Mouse (Mus musculus) bone marrow, adult 2 months (tissue): ENCODE measurements at regions not wholly inside any gene's neighbourhood (a gene's known extent, or its start where the extent isn't known, plus 50 kb on each side); places are given as distances from the start of the nearest gene placed in this dataset.

Experiments
- CTCF ChIP-seq: fragments of 200-500 bp; IDR thresholded peaks from 2 replicates; pipeline ENCODE4 v1.5.1; 2011; ENCODE audit warnings: low read length, control low read depth; ENCODE audit not compliant: control insufficient read depth, insufficient read depth
- POLR2A ChIP-seq: fragments of 200-500 bp; IDR thresholded peaks from 2 replicates; pipeline ENCODE4 v1.6.1; 2011; ENCODE audit warnings: low read depth, mild to moderate bottlenecking, control low read depth, low read length, borderline replicate concordance; ENCODE audit not compliant: control insufficient read depth

DNA sequence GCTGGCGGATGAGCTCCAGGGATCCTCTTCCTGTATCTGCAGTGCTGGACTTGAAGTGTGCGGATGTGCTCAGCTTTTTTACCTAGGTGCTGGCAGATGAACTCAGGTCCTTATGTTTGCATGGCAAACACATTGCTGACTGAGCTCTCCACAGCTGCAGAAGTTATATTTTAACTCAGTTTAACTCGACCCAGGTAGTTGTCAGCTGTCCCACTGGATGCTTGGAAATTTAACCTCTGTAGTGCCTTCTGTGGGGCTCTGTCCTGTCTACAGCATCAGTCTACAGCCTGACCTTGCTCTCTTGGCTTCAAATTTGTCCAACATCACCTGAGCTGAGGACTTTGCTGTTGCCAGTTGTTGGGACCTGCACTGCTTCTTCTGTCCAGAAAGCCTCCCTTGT, 139.2 kb downstream of the Ttc32 start:
- TF ChIP-seq CTCF: no peak
- no peak for TF ChIP-seq POLR2A
